Mouse (Mus musculus) right cerebral cortex, adult 2 months (tissue): ENCODE measurements at regions not wholly inside any gene's neighbourhood (a gene's known extent, or its start where the extent isn't known, plus 50 kb on each side); places are given as distances from the start of the nearest gene placed in this dataset.

Source experiments
- DNase-seq, 2 experiments: peaks; one replicate each; pipeline ENCODE4 v3.0.0; 2021 to 2022; ENCODE audit warnings: low spot score in 2 of 2

- DNase-seq: no peak
These were observed 110.3 kb upstream of the Tle3 start for GRCm38 (mm10) chr9:61261739-61262333.

GRCm38 (mm10) chr9:61263335-61263734 lies 108.8 kb upstream of the Tle3 start:
- no peak for DNase-seq

GRCm38 (mm10) chr9:61265466-61265865 lies 106.7 kb upstream of the Tle3 start:
- no peak for DNase-seq

- no peak for DNase-seq
These were observed 105.2 kb upstream of the Tle3 start for GRCm38 (mm10) chr9:61266992-61267391.

- peak in 1 of 2 experiments; percentile 6 for DNase-seq
These were observed 104.6 kb upstream of the Tle3 start for GRCm38 (mm10) chr9:61267541-61267940.

GRCm38 (mm10) chr9:61268162-61268561 lies 104.0 kb upstream of the Tle3 start:
- DNase-seq: no peak

- DNase-seq: no peak
These were observed 103.5 kb upstream of the Tle3 start for GRCm38 (mm10) chr9:61268681-61269080.

GRCm38 (mm10) chr9:61269151-61269870 lies 102.9 kb upstream of the Tle3 start:
- DNase-seq: no peak

- no peak for DNase-seq
These were observed 100.9 kb upstream of the Tle3 start for GRCm38 (mm10) chr9:61271243-61271642.

- DNase-seq: no peak
These were observed 100.3 kb upstream of the Tle3 start for GRCm38 (mm10) chr9:61271769-61272352.

- DNase-seq: no peak
These were observed 98.1 kb upstream of the Tle3 start for GRCm38 (mm10) chr9:61274020-61274419.

- DNase-seq: peak; percentile 61 to 70
These were observed 94.6 kb upstream of the Tle3 start for GRCm38 (mm10) chr9:61277369-61278215.

- DNase-seq: peak; percentile 50 to 70
These were observed 93.9 kb upstream of the Tle3 start for GRCm38 (mm10) chr9:61278216-61278758.

GRCm38 (mm10) chr9:61279044-61279543 lies 93.1 kb upstream of the Tle3 start:
- peak in 1 of 2 experiments; percentile 5 for DNase-seq

GRCm38 (mm10) chr9:61280856-61281582 lies 91.1 kb upstream of the Tle3 start:
- DNase-seq: no peak

GRCm38 (mm10) chr9:61283311-61283710 lies 88.9 kb upstream of the Tle3 start:
- DNase-seq: no peak

- no peak for DNase-seq
These were observed 87.8 kb upstream of the Tle3 start for GRCm38 (mm10) chr9:61284201-61285021.

GRCm38 (mm10) chr9:61286561-61286960 lies 85.6 kb upstream of the Tle3 start:
- no peak for DNase-seq

GRCm38 (mm10) chr9:61289117-61289516 lies 83.0 kb upstream of the Tle3 start:
- DNase-seq: no peak

GRCm38 (mm10) chr9:61289713-61290112 lies 82.5 kb upstream of the Tle3 start:
- DNase-seq: no peak
